Mouse (Mus musculus) frontal cortex, postnatal 10 days (tissue): Measurements from ENCODE around the gene Pmp22.
A peak's percentile ranks its signal among the peaks of the same experiment; 100 is the strongest.

Experiments
- DNase-seq, 2 experiments: peaks; one replicate each; pipeline ENCODE4 v3.0.0; 2022; ENCODE audit warnings: low spot score in 2 of 2, mixed read lengths in 1 of 2

The Pmp22 gene

GRCm38 (mm10) chr11:63127513-63127912 lies 1.3 kb upstream of the Pmp22 start:
- DNase-seq = no peak

DNA sequence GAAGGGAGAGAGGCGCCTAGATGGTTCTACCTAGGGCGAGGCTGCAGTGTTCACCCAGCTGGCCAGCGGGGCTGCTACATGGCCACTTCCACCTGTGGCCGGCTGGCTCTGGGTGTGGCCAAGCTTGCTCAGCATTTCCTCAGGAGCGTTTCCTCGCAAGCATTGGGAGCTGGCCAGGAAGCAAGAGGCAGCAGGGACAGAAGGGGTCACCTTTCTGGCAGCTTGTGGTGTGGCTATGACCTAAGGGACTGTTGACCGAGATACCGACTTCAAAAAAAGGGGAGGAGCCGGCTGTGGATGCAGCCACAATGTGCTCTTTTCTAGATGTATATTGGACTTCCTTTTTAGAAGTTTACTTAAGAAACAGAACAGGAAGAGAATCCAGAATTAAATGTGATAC lies 593 bp downstream of the Pmp22 start:
- no peak for DNase-seq

GRCm38 (mm10) chr11:63129840-63130239 lies 1.1 kb downstream of the Pmp22 start:
- DNase-seq = no peak

- no peak for DNase-seq
Observed at GRCm38 (mm10) chr11:63130497-63130896, 1.7 kb downstream of the Pmp22 start.

DNA sequence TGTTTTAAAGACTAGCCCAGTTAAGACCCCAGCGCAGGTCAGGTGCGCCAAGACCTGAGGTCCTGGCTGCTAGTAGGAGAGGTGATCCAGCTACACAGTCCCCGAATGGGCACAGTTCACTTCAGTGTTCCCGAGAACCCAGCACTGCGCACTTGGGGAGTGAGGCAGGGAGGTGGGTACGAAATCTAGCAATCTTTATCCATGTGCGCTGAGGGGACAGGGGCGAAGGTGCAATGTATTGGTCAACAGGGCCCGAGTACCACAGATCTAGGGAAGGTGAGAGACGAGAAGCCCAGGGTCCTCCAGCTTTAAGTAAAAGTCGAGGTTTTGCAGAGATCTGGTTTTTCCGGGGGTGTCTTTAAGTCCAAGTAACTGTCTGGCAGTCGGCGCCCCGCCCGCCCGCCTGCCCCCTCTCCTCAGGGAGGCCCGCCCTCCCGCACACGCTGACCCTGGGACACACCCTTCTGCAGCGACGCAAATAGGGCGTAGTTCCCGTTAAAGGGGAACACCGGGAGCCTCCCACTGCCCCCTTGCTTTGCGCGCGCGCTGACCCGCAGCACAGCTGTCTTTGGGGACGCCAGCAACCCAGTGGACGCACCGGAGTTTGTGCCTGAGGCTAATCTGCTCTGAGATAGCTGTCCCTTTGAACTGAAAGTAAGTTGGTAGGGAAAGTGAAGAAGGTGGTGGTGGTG lies 2.4 kb downstream of the Pmp22 start:
- DNase-seq = no peak

DNA sequence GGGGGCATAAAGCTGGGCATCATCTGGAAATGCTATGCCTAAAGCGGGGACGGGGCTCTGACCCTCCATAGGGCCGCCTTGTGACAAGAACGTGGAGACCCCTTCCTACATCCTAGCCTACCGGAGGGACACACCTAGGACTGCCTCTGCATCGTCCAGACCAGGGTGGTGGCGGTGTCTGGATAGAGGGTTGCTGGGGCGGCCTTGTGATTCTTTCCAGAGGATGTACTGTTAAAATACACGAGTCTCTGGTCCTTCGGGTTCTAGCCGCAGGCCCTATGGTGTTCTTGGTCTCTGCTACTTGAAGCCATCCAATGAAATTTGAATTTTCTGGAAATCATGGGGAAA lies 2.9 kb downstream of the Pmp22 start:
- DNase-seq = no peak

DNA sequence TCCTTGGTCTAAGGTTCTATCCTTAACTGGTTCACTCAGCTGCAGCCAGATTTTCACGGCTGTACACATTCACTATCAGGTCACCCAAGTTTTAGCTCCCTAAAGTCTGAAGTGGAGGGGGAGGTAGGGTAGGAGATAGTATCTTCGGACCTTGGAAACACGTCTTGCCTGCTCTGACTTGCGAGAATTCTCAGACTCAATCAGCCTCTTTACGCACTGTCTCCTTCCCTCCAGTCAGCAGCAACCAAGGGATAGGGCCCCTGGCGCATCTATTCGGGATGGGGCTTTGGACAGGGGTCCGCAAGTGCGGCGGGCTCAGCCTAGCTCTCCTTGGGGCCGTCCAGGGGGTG lies 3.3 kb downstream of the Pmp22 start:
- no peak for DNase-seq

GRCm38 (mm10) chr11:63132501-63133435 lies 4.0 kb downstream of the Pmp22 start:
- peak; percentile 45 to 63 for DNase-seq

DNA sequence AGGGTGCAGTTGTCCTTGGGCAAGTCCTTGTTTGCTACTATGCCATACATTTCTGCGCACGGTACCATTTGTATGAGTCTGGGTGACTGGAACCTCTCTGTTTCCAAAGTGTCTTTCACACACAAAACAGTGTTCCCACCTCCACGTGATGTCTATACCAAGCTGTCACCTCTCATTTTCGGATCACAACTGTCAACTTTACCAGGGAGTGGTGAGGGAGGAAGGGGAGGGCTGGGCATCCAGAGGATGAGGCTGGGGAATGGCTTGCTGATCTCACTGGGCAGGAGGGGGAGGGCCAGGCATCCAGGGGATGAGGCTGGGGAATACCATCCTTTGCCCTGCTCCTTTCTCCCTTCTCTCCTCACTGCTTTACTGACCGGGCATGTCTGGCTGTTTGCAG lies 5.2 kb downstream of the Pmp22 start:
- no peak for DNase-seq

GRCm38 (mm10) chr11:63134742-63135482 lies 6.1 kb downstream of the Pmp22 start:
- no peak for DNase-seq

- DNase-seq = peak; percentile 87 to 91
Observed at GRCm38 (mm10) chr11:63135622-63136021, 6.8 kb downstream of the Pmp22 start.

DNA sequence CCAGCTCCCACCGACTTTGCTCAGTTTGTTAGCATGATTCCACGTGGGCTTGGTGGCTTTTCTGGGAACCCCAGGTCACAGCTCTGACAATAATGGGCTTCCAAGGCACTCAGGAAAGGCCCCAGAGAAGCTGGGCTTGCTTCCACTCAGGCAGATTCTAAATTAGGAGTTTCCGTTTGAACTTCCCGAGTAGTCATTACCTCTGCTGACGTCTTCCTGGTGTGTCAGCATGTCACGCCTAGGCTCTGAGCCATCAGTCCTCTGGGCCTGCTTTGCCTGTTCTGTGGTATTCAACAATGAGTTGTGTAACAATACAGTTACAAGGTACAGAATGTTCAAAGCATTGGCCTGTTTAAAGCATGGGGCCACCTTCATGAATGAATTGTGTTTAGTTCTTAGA lies 7.4 kb downstream of the Pmp22 start:
- no peak for DNase-seq

DNA sequence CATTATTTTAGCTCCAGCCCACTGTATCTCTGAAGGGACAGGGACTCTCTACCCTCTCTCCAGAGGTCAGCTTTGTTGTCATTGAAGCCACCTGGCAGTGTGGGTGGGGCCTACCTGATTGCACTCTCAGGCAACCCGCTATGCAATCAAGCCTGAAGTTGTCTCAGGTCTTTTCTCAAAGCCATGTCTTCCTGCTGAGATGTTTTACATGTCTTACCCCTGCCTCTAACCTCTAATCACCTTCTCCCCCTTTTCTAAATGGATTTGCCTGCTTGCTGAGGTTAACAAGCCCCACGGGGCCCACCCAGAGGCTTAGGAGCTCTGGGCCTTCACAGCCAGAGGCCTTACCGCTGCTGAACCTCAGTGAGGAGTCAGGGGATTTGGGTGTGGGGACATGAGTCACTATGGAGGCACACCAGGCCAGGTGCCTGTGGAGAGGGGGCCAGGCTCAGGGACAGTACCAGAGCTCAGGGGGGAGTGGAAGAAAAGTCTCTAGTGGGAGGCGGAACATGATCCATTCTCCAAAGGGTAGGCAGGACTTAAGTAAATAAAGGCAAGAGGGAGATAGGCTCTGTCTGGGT lies 8.1 kb downstream of the Pmp22 start:
- no peak for DNase-seq

DNA sequence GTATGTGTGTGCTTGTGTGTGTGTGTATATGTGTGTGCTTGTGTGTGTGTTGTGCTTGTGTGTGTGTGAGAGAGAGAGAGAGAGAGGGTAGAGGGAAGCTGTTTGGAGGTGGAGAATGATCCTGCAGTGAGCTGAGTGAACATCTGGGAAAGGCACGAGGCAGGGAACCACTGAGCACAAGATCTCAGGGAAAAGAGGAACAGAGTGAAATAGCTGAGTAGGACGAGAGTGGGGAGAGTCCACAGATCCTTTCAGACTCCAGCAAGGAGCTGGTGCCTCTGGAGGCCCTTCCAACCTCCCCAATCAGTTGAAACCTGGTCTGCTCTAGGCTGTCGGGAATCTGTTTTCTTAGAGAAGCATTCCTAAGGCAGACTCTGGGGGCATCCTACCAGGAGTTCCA lies 10.0 kb downstream of the Pmp22 start:
- DNase-seq = no peak

DNA sequence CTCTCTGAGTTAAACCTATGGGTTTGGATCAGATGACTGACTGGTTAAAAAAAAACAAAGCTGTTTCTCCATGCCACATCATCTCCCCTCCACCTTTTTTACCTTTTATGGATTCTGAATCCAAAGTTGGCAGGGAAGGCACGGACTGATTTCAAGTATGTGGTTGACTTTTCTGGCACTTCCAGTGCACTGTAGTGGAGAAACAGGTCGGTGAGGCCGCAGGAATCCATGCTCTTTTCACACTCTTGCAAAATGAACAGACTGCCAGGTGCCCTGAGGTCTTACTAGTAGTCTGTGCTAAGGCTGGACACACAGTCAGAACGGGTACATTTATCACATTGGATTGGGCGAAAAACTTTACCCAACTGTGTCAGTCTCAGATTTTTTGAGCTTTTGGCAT lies 13.5 kb downstream of the Pmp22 start:
- no peak for DNase-seq

- no peak for DNase-seq
Observed at GRCm38 (mm10) chr11:63142816-63143215, 14.0 kb downstream of the Pmp22 start.

GRCm38 (mm10) chr11:63143486-63143885 lies 14.7 kb downstream of the Pmp22 start:
- no peak for DNase-seq

DNA sequence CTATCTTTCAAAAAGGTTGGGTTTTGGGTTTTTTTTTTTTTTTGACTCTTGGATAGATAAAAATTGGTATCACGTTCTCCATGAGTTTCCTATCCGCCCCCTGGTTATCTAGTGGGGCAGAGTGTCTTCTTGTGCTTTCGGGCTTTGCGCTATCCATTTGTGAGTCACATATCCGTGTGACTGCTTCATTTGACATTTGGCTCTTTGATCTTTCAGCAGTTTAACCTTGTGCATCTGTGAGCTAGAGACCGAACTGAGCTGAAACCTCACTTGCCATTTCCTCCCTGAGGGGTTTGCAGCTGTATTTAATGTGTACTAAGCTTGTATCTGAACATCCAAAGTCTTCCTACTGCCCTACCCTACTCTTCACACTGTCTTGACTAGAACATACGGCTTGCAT lies 17.8 kb downstream of the Pmp22 start:
- no peak for DNase-seq

DNA sequence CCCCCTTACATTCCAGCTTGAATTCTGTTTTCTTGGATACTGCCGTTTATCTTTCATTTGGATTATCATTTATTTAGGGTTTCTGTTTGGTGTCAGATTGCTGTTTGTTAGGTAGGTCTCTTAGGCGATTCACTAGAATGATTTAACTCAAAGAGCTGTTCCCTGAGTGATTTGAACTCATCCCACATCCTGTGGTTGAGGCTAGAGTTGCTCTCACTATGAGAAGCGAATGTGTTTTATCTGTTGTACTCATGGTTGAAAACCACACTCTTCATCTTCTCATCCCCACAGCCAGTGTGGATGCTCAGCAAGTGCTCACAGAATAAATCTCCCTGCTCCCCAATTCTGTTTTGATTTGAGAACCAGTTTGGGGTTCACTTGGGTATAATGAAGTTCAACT lies 19.5 kb downstream of the Pmp22 start:
- DNase-seq = no peak

DNA sequence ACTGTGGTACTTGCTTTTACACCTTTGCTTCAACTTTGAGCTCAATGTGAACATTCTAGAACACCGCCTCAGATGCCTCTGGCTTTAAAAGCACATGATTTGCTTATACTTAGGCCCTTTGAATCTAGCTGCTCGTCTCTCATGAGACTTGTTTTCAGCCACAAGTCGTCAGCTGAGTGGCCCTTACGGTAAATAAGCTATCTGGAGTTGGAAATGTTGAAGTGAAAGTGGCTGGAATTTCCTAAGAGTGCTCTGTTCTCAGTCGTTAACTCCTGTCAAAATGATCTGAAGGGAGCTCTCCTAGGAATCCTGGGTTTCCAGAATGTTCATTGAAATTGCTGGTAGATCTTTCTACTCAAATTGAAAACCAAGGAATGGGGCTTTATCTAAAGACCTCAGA lies 23.1 kb downstream of the Pmp22 start:
- DNase-seq = no peak

- DNase-seq = no peak
Observed at GRCm38 (mm10) chr11:63157117-63157516, 28.3 kb downstream of the Pmp22 start.

DNA sequence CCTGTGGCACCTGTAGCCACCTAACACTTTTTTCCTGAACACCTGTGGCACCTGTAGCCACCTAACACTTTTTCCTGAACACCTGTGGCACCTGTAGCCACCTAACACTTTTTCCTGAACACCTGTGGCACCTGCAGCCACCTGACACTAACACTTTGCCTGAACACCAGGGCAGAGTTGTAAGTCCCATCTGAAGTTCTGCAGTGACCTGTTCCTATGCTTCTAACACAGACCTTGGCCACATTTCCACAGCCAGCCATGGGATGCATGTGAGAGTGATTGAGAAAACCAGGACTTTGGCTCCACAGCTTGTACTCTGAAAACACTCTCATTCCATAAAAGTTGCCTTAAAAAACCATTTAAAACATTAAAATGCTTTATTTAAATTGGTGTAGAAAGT lies 32.1 kb downstream of the Pmp22 start:
- DNase-seq = no peak
